Mouse (Mus musculus) stomach, postnatal 0 days (tissue): ENCODE results near the gene Enpep.

Experiments used
- CTCF ChIP-seq: IDR thresholded peaks from 2 replicates; pipeline ENCODE4 v1.5.1; 2016; ENCODE audit warnings: antibody characterized with exemption, low read depth, mild to moderate bottlenecking, moderate library complexity
- EP300 ChIP-seq: optimal IDR thresholded peaks from 2 replicates; pipeline ENCODE3; 2016; ENCODE audit warnings: antibody characterized with exemption

GRCm38 (mm10) chr3:129287140-129287539 lies 45.4 kb downstream of the Enpep start:
- TF ChIP-seq CTCF = no peak
- TF ChIP-seq EP300 = no peak
